Mouse (Mus musculus) right cerebral cortex, postnatal 4 days (tissue): ENCODE measurements at regions not wholly inside any gene's neighbourhood (a gene's known extent, or its start where the extent isn't known, plus 50 kb on each side); places are given as distances from the start of the nearest gene placed in this dataset.

Experiments
- DNase-seq: peaks from one replicate; pipeline ENCODE4 v3.0.0-alpha.2; 2022

- DNase-seq = no peak
These were observed 616.0 kb downstream of the Ryr2 start for GRCm38 (mm10) chr13:11490766-11491165.

DNA sequence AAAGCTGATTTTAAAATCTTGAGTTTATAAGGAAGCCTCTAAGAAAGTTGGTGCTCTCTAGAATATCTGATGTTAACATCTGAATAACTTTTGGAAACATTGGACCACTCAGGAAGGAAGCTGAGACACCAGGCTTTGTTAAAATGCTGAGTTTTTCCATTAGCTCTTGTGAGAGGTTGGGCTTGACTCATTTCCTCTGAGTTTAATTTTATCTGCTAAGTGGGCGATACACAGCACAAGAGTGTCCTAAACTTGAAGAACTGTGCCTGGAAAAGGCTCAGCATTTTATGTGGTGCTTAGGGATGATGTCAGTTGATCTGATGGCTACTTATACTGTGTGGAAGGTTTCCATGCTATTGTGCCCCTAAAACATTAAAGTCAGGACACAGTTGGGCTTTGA, 623.6 kb downstream of the Ryr2 start:
- no peak for DNase-seq

DNA sequence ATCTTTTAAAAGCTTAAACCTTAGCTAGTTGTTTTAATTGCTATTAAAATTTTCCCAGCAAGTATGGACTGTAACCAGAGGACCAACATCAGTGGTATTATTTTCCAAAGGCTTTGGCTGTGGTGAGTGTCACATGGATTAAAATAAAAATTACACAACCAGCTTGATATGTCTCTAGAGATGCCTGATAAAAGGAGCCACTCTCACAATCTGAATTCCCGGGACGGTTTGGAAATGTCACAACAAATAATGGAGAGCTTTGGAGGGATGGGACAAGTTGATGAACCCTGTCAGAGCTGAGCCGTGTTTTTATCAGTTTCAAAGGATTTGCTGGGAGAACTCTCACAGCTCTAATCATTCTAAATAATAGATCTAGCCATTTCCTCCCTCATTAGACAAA, 624.0 kb downstream of the Ryr2 start:
- no peak for DNase-seq

DNA sequence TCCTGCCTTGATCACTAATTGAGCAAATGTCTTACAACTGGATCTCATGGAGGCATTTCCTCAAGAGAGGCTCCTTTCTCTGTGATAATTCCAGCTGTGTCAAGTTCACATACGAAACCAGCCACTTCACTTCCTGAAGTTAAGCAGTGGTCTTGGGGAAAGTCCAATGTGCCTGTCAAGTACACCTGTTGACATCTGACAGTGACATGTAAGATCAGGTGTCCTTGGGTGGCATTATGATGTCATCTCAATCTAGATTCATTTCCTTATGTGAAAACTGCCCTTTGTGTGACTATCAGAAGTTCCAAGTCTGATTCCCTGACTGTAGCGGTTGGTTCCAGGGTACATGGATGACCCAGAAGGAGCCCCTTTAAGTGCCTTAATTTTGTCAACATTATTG, 646.5 kb downstream of the Ryr2 start:
- no peak for DNase-seq

DNA sequence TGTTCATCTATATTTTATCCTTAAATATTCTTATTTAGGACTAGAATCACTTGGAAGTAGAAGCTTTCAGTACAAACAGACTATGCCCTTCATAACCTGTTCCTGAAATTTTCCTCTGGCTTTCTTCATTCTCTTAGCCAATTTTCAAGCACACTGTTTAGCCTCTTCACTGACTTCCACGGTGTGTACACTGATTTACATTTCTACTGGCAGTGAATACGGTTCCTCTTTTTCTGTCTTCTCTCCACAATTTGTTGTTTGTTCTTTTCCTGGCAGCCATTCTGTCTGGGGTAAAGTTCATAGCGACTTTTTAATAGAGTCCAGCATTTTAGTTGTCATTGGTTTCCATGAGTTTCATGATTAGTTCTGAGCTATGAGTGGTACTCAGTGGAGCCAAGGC, 651.6 kb downstream of the Ryr2 start:
- DNase-seq = no peak

DNA sequence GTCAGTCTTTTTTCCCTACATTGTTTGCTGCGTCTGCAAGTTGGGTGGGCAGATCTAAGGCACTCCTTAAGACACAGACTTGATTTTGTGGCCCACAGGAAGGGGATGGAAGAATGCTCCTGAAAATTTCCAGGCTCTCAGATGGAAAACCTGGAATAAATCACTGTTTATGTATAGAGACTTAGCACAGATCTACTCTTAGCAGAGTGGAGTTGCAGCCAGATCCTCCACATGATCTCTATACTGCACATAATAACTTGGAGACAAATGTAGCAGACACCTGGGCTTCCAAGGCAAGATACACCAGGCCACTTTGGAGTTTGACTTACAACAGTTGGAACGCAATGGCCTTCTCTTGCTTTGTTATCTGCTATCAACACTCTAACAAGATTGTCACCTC, 654.3 kb downstream of the Ryr2 start:
- DNase-seq = no peak

DNA sequence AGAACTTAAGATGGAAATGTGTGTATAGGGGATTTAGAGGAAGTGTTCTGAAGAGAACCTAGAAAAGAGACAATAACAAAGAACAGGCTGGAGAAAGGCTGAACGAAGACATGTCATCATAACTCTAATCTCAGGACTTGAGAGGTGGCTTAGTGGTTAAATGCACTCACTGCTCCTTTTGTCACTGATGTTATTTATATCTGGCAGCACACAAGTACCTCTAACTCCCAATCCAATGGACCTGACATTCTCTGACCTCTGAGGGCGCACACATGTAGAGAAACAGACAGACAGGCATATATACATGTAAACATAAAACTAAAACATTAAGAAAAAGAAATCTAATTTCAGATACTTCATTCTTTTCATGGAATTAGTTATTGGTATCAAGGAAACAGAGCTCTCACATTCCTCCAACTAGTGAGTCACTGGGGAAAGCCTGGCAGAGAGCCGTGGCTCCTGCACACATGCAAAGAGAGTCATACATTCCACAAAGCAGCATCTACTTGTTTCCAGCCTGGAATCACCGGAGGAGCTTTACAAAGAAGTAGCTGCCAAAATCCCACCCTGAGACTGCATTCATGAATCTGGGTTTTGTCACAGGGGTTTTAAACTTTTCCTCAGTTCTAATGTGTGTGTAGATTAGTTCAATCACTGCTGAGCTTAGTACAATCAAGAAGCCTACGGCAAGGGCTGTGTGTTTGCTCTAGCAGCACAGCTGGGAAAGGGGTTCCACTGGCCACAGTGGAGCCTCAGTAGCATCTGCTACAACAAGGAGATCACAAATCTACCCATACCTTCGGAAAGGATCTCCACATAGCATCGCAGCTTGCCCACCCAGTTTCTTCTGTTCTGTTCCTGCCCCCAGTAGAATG, 674.0 kb downstream of the Ryr2 start:
- DNase-seq = no peak

DNA sequence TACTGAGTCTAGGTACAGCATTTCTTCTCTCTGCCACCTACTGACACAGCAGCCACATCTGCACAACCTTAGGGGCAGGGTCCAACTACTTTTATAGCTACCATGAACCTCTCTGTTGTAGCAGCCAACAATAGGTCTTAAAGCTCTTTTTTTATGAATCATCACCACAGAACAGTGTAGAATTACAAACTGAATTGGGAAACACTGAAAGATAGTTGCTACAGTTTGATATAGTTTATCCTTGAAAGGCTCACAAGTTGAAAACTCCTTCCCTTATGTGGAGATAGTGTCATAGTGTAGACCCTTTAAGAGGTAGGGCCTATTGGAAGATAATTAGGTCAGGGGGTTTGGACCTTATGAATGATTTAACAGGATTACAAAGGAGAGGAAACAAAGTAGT, 679.9 kb downstream of the Ryr2 start:
- no peak for DNase-seq

DNA sequence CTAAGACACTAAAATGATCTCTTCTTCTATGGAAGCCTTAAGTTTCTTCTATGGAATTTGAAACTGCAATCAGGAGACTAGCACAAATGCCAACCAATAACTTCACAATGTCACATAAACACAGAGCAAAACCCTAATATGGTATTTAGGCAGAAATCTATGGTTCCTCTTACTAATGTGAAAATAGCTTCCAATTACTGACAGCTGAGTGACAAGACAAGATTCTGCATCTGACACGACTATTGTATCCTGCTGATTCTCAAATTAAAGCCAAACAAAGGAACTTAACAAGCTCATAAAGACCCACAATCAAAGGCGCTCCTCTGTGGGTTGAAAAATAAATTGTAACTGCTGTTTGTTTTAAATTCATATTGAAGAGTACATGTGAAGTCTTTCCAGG, 714.7 kb downstream of the Ryr2 start:
- no peak for DNase-seq

DNA sequence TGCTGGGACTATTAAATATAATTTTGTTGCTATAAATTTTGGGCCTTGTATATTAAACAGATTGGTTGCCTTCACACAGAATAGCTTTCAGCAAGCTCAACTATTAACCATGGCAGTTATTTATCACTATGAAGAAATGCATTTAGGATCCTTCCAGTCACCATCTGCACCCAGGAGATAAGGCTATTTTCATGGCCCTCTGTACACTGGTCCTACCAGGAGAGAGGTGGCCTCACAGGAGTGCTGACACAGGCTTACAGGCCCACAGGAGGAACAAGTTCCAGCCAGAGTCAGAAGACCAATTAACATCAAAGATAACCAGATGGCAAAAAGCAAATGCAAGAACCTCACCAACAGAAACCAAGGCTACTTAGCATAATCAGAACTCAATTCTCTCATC, 731.3 kb downstream of the Ryr2 start:
- no peak for DNase-seq

GRCm38 (mm10) chr13:11369456-11369855, 737.3 kb downstream of the Ryr2 start:
- no peak for DNase-seq

DNA sequence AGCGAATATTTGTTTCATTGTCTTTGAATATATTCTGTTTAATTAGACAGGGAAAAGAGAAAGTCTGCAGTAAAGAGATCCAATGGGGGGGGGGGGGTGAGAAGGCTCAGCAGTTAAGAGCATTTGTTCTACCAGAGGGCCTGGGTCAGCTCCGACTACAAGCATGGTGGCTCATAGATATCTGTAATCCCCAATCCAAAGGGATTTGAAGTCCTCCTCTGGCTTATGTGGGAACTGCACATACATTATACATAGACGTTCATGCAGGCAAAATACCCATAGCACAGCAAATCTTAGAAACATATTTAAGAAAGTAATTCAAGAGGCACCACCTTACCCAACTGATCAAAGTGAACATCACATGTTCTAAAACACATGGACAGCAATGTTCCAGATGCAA, 743.9 kb downstream of the Ryr2 start:
- no peak for DNase-seq

DNA sequence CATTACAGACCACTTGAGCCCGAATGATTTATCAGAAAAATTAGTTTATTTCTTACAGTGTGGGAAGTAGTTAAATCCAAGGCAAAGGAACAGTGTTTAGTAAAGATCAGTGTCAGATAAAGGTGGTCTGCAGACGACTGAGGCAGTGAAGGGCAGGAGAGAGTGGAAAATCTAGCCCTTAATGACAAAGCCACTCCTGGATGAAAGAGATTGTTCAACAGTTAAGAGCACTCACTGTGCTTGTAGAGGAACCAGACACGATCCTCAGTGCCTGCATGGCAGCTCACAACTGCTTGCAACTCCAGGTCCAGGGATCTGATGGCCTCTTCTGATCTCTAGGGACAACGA, 758.3 kb downstream of the Ryr2 start:
- no peak for DNase-seq

GRCm38 (mm10) chr13:11347787-11348501, 758.8 kb downstream of the Ryr2 start:
- DNase-seq = peak; percentile 15

DNA sequence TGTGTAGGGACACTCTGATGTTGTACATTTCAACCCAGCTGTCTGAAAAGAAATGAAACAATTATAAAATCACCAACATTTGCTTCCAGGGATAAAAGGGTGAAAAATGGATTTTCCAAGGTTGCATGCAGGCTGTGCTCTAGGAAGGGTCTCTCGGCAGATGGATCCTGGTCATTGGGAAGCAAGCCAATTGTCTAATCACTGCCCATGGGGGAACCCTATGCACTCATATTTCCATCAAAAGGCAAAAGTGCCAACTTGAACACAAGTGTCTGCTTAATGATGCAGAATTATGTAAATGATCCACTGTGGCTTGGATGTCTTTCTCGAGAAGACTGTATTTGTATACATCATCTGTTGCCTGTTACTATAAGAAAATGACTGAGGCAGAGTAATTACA, 762.2 kb downstream of the Ryr2 start:
- no peak for DNase-seq

GRCm38 (mm10) chr13:11338297-11338616, 768.5 kb downstream of the Ryr2 start:
- peak; percentile 15 for DNase-seq

GRCm38 (mm10) chr13:11337610-11338296, 769.0 kb downstream of the Ryr2 start:
- DNase-seq = no peak

GRCm38 (mm10) chr13:11336958-11337357, 769.8 kb downstream of the Ryr2 start:
- DNase-seq = no peak

GRCm38 (mm10) chr13:11331991-11332390, 774.8 kb downstream of the Ryr2 start:
- DNase-seq = peak; percentile 6

DNA sequence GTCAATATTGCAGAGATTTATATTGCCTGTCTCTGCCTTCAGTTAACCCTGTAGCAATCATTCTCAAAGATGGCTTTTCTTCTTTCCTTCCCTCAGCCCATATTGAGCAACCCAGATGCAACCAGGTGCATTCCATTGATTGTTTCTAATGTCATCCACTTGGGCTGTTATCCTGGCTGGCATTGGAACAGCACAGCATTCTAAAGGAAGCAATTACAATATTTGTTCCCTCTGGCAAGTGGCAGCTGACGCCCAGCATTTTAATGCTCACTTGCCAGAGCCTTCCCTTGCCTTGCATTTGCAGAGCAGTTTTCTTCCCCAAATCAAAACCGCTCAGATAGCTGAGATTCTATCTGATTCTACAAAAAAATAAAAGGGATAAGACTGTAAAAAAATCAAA, 798.0 kb downstream of the Ryr2 start:
- no peak for DNase-seq

DNA sequence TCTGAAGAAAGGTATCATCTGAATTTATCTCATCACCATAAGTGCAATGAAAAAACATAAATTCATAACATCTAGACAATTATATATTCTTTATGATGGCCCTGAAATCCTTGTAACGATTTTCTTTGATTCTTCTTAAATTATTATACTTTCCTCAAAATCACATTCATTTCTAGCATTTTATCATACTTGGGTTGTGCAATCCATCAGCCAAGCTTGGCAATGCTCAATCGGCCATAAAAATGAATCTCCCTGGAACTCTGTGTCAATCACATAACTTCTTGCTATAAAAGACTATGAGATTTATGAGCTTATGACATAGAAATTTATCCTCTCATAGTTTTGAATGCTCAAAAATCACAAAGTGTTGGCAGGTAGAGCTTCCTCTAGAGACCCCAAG, 811.3 kb downstream of the Ryr2 start:
- no peak for DNase-seq

DNA sequence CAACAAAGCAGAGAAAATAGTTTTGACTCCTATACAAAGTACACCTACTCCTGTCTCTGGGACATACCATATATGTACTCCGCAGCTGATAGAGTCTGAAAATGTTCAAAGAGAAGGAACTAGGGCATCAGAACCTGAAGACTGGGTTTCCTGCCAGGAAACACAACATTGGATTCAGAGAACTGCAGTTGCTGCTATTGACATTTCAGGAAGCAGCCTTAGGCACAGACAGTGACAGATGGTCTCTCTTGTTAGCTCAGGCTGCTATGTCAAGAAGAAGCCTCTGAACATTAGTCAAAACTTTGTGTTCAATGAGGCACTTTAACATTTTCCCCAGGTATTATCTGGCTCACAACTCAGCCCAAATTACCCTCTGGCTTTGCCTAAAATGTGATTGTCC, 812.1 kb downstream of the Ryr2 start:
- no peak for DNase-seq

DNA sequence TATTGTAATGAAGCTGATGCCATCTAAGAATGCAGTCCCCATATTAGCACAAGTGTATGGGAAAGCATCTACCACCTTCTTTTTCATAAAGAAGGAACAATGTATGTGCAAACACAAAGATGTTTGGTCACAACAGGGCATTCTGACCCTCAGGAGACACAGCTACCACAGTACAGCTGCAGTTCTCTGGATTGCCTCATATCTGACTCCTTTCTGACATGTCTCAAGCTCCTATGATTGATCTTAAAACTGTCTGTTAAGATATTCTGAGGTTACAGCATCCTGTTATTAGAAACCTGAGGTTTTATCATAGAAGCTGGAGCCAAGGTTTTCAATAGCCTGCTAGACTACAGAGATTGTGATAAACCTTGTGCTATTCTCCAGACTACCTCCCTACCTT, 813.0 kb downstream of the Ryr2 start:
- DNase-seq = no peak

GRCm38 (mm10) chr13:11273896-11274295, 832.8 kb downstream of the Ryr2 start:
- no peak for DNase-seq
